Mouse (Mus musculus): ENCODE measurements at regions not wholly inside any gene's neighbourhood (a gene's known extent, or its start where the extent isn't known, plus 50 kb on each side); places are given as distances from the start of the nearest gene placed in this dataset.
"Not testable (repeated sequence)": the region's sequence is repeated elsewhere in the genome, so short reads cannot be mapped to it uniquely, and the experiment has no call there.

GRCm38 (mm10) chr8:8847579-8847978, 157.3 kb upstream of the Arglu1 start:
- no peak for ATAC-seq (replicated peaks; ENCODE audit: low FRiP score)
- WGBS = 64% methylated on average over 10 of the region's 10 CpGs
- no peaks in the 10 kb centered on the region for H3K9me3 ChIP-seq (ENCODE audit: control insufficient read depth, low read length)

GRCm38 (mm10) chr8:8842326-8842725, 152.0 kb upstream of the Arglu1 start:
- H3K27me3 ChIP-seq (replicated peaks; ENCODE audit: control insufficient read depth, insufficient read depth, low read length) = no peaks in the 10 kb centered on the region
- WGBS = 40% methylated on average over 2 of the region's 2 CpGs
- H3K9me3 ChIP-seq (ENCODE audit: control insufficient read depth, low read length) = 0 out of 2 replicates have a peak, but pooled peaks cover 2% of the 10 kb centered on the region
- ATAC-seq (replicated peaks; ENCODE audit: low FRiP score) = no peak
- DNase-seq (ENCODE audit: low spot score) = no peak
- H3K36me3 ChIP-seq (ENCODE audit: control insufficient read depth, insufficient read depth, low read length) = no peaks in the 10 kb centered on the region
- H3K27ac ChIP-seq (ENCODE audit: low read depth, low read length) = no peak overlapping the region
- no peak overlapping the region for H3K4me3 ChIP-seq (ENCODE audit: low read depth, low read length)
- no peak overlapping the region for H3K4me2 ChIP-seq
- H3K4me1 ChIP-seq (replicated peaks; ENCODE audit: control insufficient read depth, insufficient read depth, low read length) = no peaks in the 10 kb centered on the region
- H3K9ac ChIP-seq (ENCODE audit: low read depth, low read length) = no peak overlapping the region

More at GRCm38 (mm10) chr8:8847579-8847978, 157.3 kb upstream of the Arglu1 start:
- H3K9ac ChIP-seq (ENCODE audit: low read depth, low read length) = no peak overlapping the region
- no peaks in the 10 kb centered on the region for H3K36me3 ChIP-seq (ENCODE audit: control insufficient read depth, insufficient read depth, low read length)
- no peak for DNase-seq (ENCODE audit: low spot score)
- H3K27ac ChIP-seq (ENCODE audit: low read depth, low read length) = no peak overlapping the region
- H3K27me3 ChIP-seq (replicated peaks; ENCODE audit: control insufficient read depth, insufficient read depth, low read length) = no peaks in the 10 kb centered on the region
- H3K4me2 ChIP-seq = no peak overlapping the region
- H3K4me1 ChIP-seq (replicated peaks; ENCODE audit: control insufficient read depth, insufficient read depth, low read length) = no peaks in the 10 kb centered on the region
- no peak overlapping the region for H3K4me3 ChIP-seq (ENCODE audit: low read depth, low read length)

- not testable (repeated sequence) for ATAC-seq (replicated peaks; ENCODE audit: low FRiP score); H3K4me3 ChIP-seq (ENCODE audit: low read depth, low read length); H3K9me3 ChIP-seq (ENCODE audit: control insufficient read depth, low read length); DNase-seq (ENCODE audit: low spot score); H3K4me1 ChIP-seq (replicated peaks; ENCODE audit: control insufficient read depth, insufficient read depth, low read length); H3K27me3 ChIP-seq (replicated peaks; ENCODE audit: control insufficient read depth, insufficient read depth, low read length); H3K36me3 ChIP-seq (ENCODE audit: control insufficient read depth, insufficient read depth, low read length); H3K9ac ChIP-seq (ENCODE audit: low read depth, low read length); H3K4me2 ChIP-seq; H3K27ac ChIP-seq (ENCODE audit: low read depth, low read length)
- 65% methylated on average over 11 of the region's 11 CpGs for WGBS
Measured at GRCm38 (mm10) chr8:8836166-8836565, 145.8 kb upstream of the Arglu1 start.

GRCm38 (mm10) chr8:8831306-8831705, 141.0 kb upstream of the Arglu1 start:
- no peak overlapping the region for H3K4me3 ChIP-seq (ENCODE audit: low read depth, low read length)
- no peak overlapping the region for H3K4me2 ChIP-seq
- no peaks in the 10 kb centered on the region for H3K9me3 ChIP-seq (ENCODE audit: control insufficient read depth, low read length)
- WGBS = 81% methylated on average over 6 of the region's 6 CpGs
- no peaks in the 10 kb centered on the region for H3K36me3 ChIP-seq (ENCODE audit: control insufficient read depth, insufficient read depth, low read length)
- H3K9ac ChIP-seq (ENCODE audit: low read depth, low read length) = no peak overlapping the region
- no peaks in the 10 kb centered on the region for H3K27me3 ChIP-seq (replicated peaks; ENCODE audit: control insufficient read depth, insufficient read depth, low read length)
- no peaks in the 10 kb centered on the region for H3K4me1 ChIP-seq (replicated peaks; ENCODE audit: control insufficient read depth, insufficient read depth, low read length)
- DNase-seq (ENCODE audit: low spot score) = no peak
- ATAC-seq (replicated peaks; ENCODE audit: low FRiP score) = no peak
- no peak overlapping the region for H3K27ac ChIP-seq (ENCODE audit: low read depth, low read length)

GRCm38 (mm10) chr8:8829230-8829629, 138.9 kb upstream of the Arglu1 start:
- WGBS = 78% methylated on average over 14 of the region's 14 CpGs
- H3K9ac ChIP-seq (ENCODE audit: low read depth, low read length) = no peak overlapping the region
- no peaks in the 10 kb centered on the region for H3K36me3 ChIP-seq (ENCODE audit: control insufficient read depth, insufficient read depth, low read length)
- H3K9me3 ChIP-seq (ENCODE audit: control insufficient read depth, low read length) = no peaks in the 10 kb centered on the region
- H3K4me3 ChIP-seq (ENCODE audit: low read depth, low read length) = no peak overlapping the region
- H3K4me2 ChIP-seq = no peak overlapping the region
- H3K27ac ChIP-seq (ENCODE audit: low read depth, low read length) = no peak overlapping the region
- no peak for DNase-seq (ENCODE audit: low spot score)
- H3K27me3 ChIP-seq (replicated peaks; ENCODE audit: control insufficient read depth, insufficient read depth, low read length) = no peaks in the 10 kb centered on the region
- no peaks in the 10 kb centered on the region for H3K4me1 ChIP-seq (replicated peaks; ENCODE audit: control insufficient read depth, insufficient read depth, low read length)
- ATAC-seq (replicated peaks; ENCODE audit: low FRiP score) = no peak

GRCm38 (mm10) chr8:8827555-8827954, 137.2 kb upstream of the Arglu1 start:
- H3K9ac ChIP-seq (ENCODE audit: low read depth, low read length) = no peak overlapping the region
- H3K36me3 ChIP-seq (ENCODE audit: control insufficient read depth, insufficient read depth, low read length) = no peaks in the 10 kb centered on the region
- H3K4me3 ChIP-seq (ENCODE audit: low read depth, low read length) = no peak overlapping the region
- no peaks in the 10 kb centered on the region for H3K27me3 ChIP-seq (replicated peaks; ENCODE audit: control insufficient read depth, insufficient read depth, low read length)
- 86% methylated on average over 7 of the region's 7 CpGs for WGBS
- no peaks in the 10 kb centered on the region for H3K4me1 ChIP-seq (replicated peaks; ENCODE audit: control insufficient read depth, insufficient read depth, low read length)
- H3K9me3 ChIP-seq (ENCODE audit: control insufficient read depth, low read length) = no peaks in the 10 kb centered on the region
- ATAC-seq (replicated peaks; ENCODE audit: low FRiP score) (no peak), DNase-seq (ENCODE audit: low spot score) (no peak)
- no peak overlapping the region for H3K27ac ChIP-seq (ENCODE audit: low read depth, low read length)
- H3K4me2 ChIP-seq = no peak overlapping the region

- Histone ChIP-seq H3K4me3 (ENCODE audit: low read depth, low read length) (no peak overlapping the region), H3K9ac (ENCODE audit: low read depth, low read length) (no peak overlapping the region), H3K4me1 (replicated peaks; ENCODE audit: control insufficient read depth, insufficient read depth, low read length) (no peaks in the 10 kb centered on the region), H3K36me3 (ENCODE audit: control insufficient read depth, insufficient read depth, low read length) (no peaks in the 10 kb centered on the region), H3K27me3 (replicated peaks; ENCODE audit: control insufficient read depth, insufficient read depth, low read length) (no peaks in the 10 kb centered on the region), H3K27ac (ENCODE audit: low read depth, low read length) (no peak overlapping the region), H3K4me2 (no peak overlapping the region), H3K9me3 (ENCODE audit: control insufficient read depth, low read length) (no peaks in the 10 kb centered on the region)
- DNase-seq (ENCODE audit: low spot score) = no peak
- no peak for ATAC-seq (replicated peaks; ENCODE audit: low FRiP score)
- WGBS = 84% methylated on average over 9 of the region's 9 CpGs
Measured at GRCm38 (mm10) chr8:8826801-8827200, 136.5 kb upstream of the Arglu1 start.

GRCm38 (mm10) chr8:8824886-8825285, 134.6 kb upstream of the Arglu1 start:
- no peak overlapping the region for H3K4me2 ChIP-seq
- no peaks in the 10 kb centered on the region for H3K4me1 ChIP-seq (replicated peaks; ENCODE audit: control insufficient read depth, insufficient read depth, low read length)
- no peak overlapping the region for H3K9ac ChIP-seq (ENCODE audit: low read depth, low read length)
- DNase-seq (ENCODE audit: low spot score) (no peak), ATAC-seq (replicated peaks; ENCODE audit: low FRiP score) (no peak)
- no peaks in the 10 kb centered on the region for H3K9me3 ChIP-seq (ENCODE audit: control insufficient read depth, low read length)
- no peak overlapping the region for H3K4me3 ChIP-seq (ENCODE audit: low read depth, low read length)
- H3K36me3 ChIP-seq (ENCODE audit: control insufficient read depth, insufficient read depth, low read length) = no peaks in the 10 kb centered on the region
- H3K27ac ChIP-seq (ENCODE audit: low read depth, low read length) = no peak overlapping the region
- H3K27me3 ChIP-seq (replicated peaks; ENCODE audit: control insufficient read depth, insufficient read depth, low read length) = no peaks in the 10 kb centered on the region
- 76% methylated on average over 5 of the region's 5 CpGs for WGBS

- no peaks in the 10 kb centered on the region for H3K36me3 ChIP-seq (ENCODE audit: control insufficient read depth, insufficient read depth, low read length)
- no peak overlapping the region for H3K4me3 ChIP-seq (ENCODE audit: low read depth, low read length)
- no peak overlapping the region for H3K9ac ChIP-seq (ENCODE audit: low read depth, low read length)
- 66% methylated on average over 6 of the region's 6 CpGs for WGBS
- no peaks in the 10 kb centered on the region for H3K9me3 ChIP-seq (ENCODE audit: control insufficient read depth, low read length)
- no peak overlapping the region for H3K4me2 ChIP-seq
- DNase-seq (ENCODE audit: low spot score) (no peak), ATAC-seq (replicated peaks; ENCODE audit: low FRiP score) (no peak)
- no peak overlapping the region for H3K27ac ChIP-seq (ENCODE audit: low read depth, low read length)
- H3K4me1 ChIP-seq (replicated peaks; ENCODE audit: control insufficient read depth, insufficient read depth, low read length) = no peaks in the 10 kb centered on the region
- no peaks in the 10 kb centered on the region for H3K27me3 ChIP-seq (replicated peaks; ENCODE audit: control insufficient read depth, insufficient read depth, low read length)
Measured at GRCm38 (mm10) chr8:8821119-8821518, 130.8 kb upstream of the Arglu1 start.

All from liver, embryonic 11.5 days (tissue).